Mouse (Mus musculus) embryonic facial prominence, embryonic 13.5 days (tissue): Measurements from ENCODE around the gene Spc24. TPM values are rescaled to one million over a fixed set of nuclear protein-coding genes. Genes with fewer than 3 reads are reported as not detected.

Experiments used
- ATAC-seq: fragments of 200-750 bp; cut with Nextera tagmentation; 2 replicates; pipeline ENCODE4 v1.8.0; 2017; ENCODE audit warnings: low read depth; ENCODE audit not compliant: insufficient number of reproducible peaks, insufficient read depth, low FRiP score, low TSS enrichment
- H3K27ac ChIP-seq: fragments of 300-500 bp; sonication (generic); 2 replicates; pipeline ENCODE4 v1.5.1; 2015; ENCODE audit warnings: moderate library complexity, mild to moderate bottlenecking, inconsistent platforms
- H3K27me3 ChIP-seq: fragments of 300-500 bp; sonication (generic); 2 replicates; pipeline ENCODE4 v1.6.1; 2015; ENCODE audit warnings: mild to moderate bottlenecking, inconsistent platforms
- H3K36me3 ChIP-seq: fragments of 300-500 bp; sonication (generic); 2 replicates; pipeline ENCODE4 v1.6.1; 2015; ENCODE audit warnings: mild to moderate bottlenecking, inconsistent platforms
- H3K4me1 ChIP-seq: fragments of 300-500 bp; sonication (generic); 2 replicates; pipeline ENCODE4 v1.6.1; 2015; ENCODE audit warnings: inconsistent platforms
- H3K4me2 ChIP-seq: fragments of 300-500 bp; sonication (generic); 2 replicates; pipeline ENCODE4 v1.6.1; 2015; ENCODE audit warnings: moderate library complexity, mild to moderate bottlenecking, inconsistent platforms
- H3K4me3 ChIP-seq: fragments of 300-500 bp; sonication (generic); 2 replicates; pipeline ENCODE4 v1.5.1; 2015; ENCODE audit warnings: mild to moderate bottlenecking, inconsistent platforms
- H3K9ac ChIP-seq: fragments of 300-500 bp; sonication (generic); 2 replicates; pipeline ENCODE4 v1.6.1; 2015; ENCODE audit warnings: mild to moderate bottlenecking, inconsistent platforms
- H3K9me3 ChIP-seq: fragments of 300-500 bp; sonication (generic); 2 replicates; pipeline ENCODE4 v1.6.1; 2016; ENCODE audit warnings: inconsistent platforms
- WGBS: fragments of 180-500 bp; shearing (Covaris S2); methylation state at CpG from one replicate; pipeline ENCODE4 v1.1.7; 2015; ENCODE audit warnings: mixed read lengths; 5-methylcytosine and 5-hydroxymethylcytosine counted together
- polyA plus RNA-seq: library from polyadenylated mRNA; unstranded; fragments of >200 nt; fragmentation: Nextera tagmentation; extraction: Ambion mirVana; gene quantifications from 2 replicates; pipeline ENCODE4 v1.2.1, GENCODE M21; 2015

Spc24 gene
- polyA plus RNA-seq, 1 experiment from 2014 or later = 111 TPM

DNA sequence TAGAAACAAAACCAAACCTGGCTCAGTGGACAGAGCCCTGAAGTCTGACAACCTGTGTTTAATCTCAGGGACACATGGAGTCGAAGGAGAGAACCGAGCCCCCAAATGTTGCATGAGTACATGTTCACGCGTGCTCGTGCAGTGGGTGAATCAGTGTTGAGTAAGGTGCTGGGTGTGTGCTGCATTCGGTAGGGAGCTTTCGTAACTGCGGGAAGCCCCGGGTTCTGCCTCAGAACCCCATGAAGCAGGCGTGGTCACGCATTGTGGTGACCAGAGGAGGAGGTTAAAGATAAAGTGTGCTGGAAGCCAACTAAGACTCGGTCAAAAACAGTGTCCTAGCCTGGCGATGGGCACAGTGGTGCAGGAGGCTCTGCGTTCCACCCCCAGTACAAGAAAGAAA lies 19.7 kb downstream of the Spc24 start:
- no peaks in the 10 kb centered on the region for H3K27me3 ChIP-seq
- no peak overlapping the region for H3K27ac ChIP-seq
- 95% methylated on average over 14 of the region's 14 CpGs for WGBS
- ATAC-seq = no peak
- H3K9me3 ChIP-seq = no peaks in the 10 kb centered on the region
- peaks cover 93% of the 10 kb centered on the region for H3K36me3 ChIP-seq
- H3K4me2 ChIP-seq = no peak overlapping the region
- no peak overlapping the region for H3K4me3 ChIP-seq
- H3K9ac ChIP-seq = no peak overlapping the region
- no peaks in the 10 kb centered on the region for H3K4me1 ChIP-seq

DNA sequence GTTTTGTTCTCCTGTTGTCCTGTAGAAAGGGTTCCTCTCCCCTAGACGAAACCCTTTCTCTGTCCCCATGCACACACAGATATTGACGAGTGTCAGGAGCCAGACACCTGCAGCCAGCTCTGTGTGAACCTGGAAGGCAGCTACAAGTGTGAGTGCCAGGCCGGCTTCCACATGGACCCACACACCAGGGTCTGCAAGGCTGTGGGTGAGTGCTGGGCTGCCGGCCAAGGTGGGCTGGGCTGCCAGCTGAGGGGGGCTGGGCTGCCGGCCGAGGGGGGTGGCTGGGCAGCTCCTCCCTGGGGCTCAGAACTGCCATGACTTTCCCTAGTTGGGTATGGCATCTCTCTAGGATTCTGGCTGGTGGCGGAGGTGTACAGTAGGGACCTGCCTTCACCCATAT lies 21.3 kb downstream of the Spc24 start:
- Histone ChIP-seq H3K36me3 (peaks cover 93% of the 10 kb centered on the region), H3K4me1 (no peaks in the 10 kb centered on the region), H3K27ac (no peak overlapping the region), H3K9ac (no peak overlapping the region), H3K4me2 (no peak overlapping the region), H3K27me3 (no peaks in the 10 kb centered on the region), H3K4me3 (no peak overlapping the region), H3K9me3 (no peaks in the 10 kb centered on the region)
- 89% methylated on average over 7 of the region's 7 CpGs for WGBS
- no peak for ATAC-seq

- Histone ChIP-seq H3K4me1 (no peaks in the 10 kb centered on the region), H3K36me3 (peaks cover 97% of the 10 kb centered on the region), H3K27ac (no peak overlapping the region), H3K27me3 (no peaks in the 10 kb centered on the region), H3K9ac (no peak overlapping the region), H3K4me2 (no peak overlapping the region), H3K9me3 (no peaks in the 10 kb centered on the region), H3K4me3 (no peak overlapping the region)
- ATAC-seq = no peak
- 91% methylated on average over 10 of the region's 10 CpGs for WGBS
These were observed 22.9 kb downstream of the Spc24 start for GRCm38 (mm10) chr9:21737188-21737587.

DNA sequence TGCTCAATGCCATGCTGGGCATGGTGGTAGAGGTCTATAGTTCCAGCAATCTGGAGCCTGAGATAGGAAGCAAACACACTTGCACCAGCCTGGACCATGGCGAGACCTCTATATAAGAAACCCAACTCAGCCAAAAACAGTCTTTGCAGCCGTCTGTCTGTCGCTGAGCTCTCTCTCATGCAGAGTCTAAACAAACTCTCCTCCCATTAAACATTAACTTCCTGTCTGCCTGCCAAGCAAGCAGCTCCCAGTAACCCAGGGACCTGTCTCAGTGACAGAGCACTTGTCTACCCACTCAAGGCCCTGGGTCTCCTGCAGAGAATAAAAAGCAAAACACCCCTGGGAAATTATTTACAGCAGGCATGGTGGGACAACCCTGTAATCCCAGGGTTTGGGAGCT lies 23.5 kb downstream of the Spc24 start:
- H3K27me3 ChIP-seq = no peaks in the 10 kb centered on the region
- no peaks in the 10 kb centered on the region for H3K9me3 ChIP-seq
- no peak overlapping the region for H3K27ac ChIP-seq
- WGBS = 94% methylated on average over 3 of the region's 3 CpGs
- ATAC-seq = no peak
- no peaks in the 10 kb centered on the region for H3K4me1 ChIP-seq
- no peak overlapping the region for H3K4me3 ChIP-seq
- no peak overlapping the region for H3K9ac ChIP-seq
- no peak overlapping the region for H3K4me2 ChIP-seq
- H3K36me3 ChIP-seq = peaks cover 97% of the 10 kb centered on the region

- H3K27ac ChIP-seq = no peak overlapping the region
- no peaks in the 10 kb centered on the region for H3K9me3 ChIP-seq
- no peak overlapping the region for H3K4me2 ChIP-seq
- no peaks in the 10 kb centered on the region for H3K4me1 ChIP-seq
- WGBS = 93% methylated on average over 14 of the region's 14 CpGs
- no peak overlapping the region for H3K4me3 ChIP-seq
- no peaks in the 10 kb centered on the region for H3K27me3 ChIP-seq
- H3K36me3 ChIP-seq = peaks cover 95% of the 10 kb centered on the region
- no peak overlapping the region for H3K9ac ChIP-seq
- no peak for ATAC-seq
These were observed 25.0 kb downstream of the Spc24 start for GRCm38 (mm10) chr9:21735126-21735525.

DNA sequence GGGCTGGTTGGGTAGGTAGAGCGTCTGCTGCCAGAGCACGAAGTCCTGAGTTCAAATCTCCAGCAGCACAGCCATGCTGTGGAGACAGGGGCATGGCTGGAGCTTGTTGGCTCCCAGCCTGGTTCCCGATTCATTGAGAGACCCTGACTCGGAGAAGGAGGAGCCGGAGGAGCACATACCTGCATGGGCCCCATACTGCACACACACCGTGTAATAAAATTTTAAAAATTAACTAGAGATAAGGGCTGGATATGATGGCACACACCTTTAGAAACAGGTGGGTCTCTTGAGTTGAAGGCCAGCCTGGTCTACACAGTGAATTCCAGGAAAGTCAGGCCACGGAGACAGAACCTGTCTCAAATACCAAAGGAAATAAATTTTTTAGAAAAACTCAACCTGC lies 26.1 kb downstream of the Spc24 start:
- H3K27ac ChIP-seq = no peak overlapping the region
- H3K27me3 ChIP-seq = no peaks in the 10 kb centered on the region
- no peak overlapping the region for H3K4me3 ChIP-seq
- ATAC-seq = no peak
- no peak overlapping the region for H3K9ac ChIP-seq
- no peaks in the 10 kb centered on the region for H3K9me3 ChIP-seq
- WGBS = 94% methylated on average over 7 of the region's 7 CpGs
- peaks cover 6% of the 10 kb centered on the region for H3K4me1 ChIP-seq
- H3K4me2 ChIP-seq = no peak overlapping the region
- peaks cover 91% of the 10 kb centered on the region for H3K36me3 ChIP-seq

DNA sequence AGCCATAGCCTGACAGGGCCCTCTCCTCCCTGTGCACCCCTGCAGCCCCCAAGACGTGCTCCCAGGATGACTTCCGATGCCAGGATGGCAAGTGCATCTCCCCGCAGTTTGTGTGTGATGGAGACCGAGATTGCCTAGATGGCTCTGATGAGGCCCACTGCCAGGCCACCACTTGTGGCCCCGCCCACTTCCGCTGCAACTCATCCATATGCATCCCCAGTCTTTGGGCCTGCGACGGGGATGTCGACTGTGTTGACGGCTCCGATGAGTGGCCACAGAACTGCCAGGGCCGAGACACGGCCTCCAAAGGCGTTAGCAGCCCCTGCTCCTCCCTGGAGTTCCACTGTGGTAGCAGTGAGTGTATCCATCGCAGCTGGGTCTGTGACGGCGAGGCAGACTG lies 26.7 kb downstream of the Spc24 start:
- 96% methylated on average over 17 of the region's 17 CpGs for WGBS
- peaks cover 89% of the 10 kb centered on the region for H3K36me3 ChIP-seq
- no peak for ATAC-seq

GRCm38 (mm10) chr9:21732288-21732687 lies 27.8 kb downstream of the Spc24 start:
- H3K36me3 ChIP-seq = peaks cover 87% of the 10 kb centered on the region
- H3K27me3 ChIP-seq = no peaks in the 10 kb centered on the region
- WGBS = 97% methylated on average over 9 of the region's 9 CpGs
- H3K9ac ChIP-seq = no peak overlapping the region
- H3K4me3 ChIP-seq = no peak overlapping the region
- peaks cover 14% of the 10 kb centered on the region for H3K4me1 ChIP-seq
- ATAC-seq = no peak
- H3K9me3 ChIP-seq = no peaks in the 10 kb centered on the region
- no peak overlapping the region for H3K27ac ChIP-seq
- H3K4me2 ChIP-seq = no peak overlapping the region

More for the DNA sequence above, 26.7 kb downstream of the Spc24 start:
- Histone ChIP-seq H3K4me1 (peaks cover 9% of the 10 kb centered on the region), H3K27me3 (no peaks in the 10 kb centered on the region), H3K4me2 (no peak overlapping the region), H3K27ac (no peak overlapping the region), H3K9ac (no peak overlapping the region), H3K9me3 (no peaks in the 10 kb centered on the region), H3K4me3 (no peak overlapping the region)

DNA sequence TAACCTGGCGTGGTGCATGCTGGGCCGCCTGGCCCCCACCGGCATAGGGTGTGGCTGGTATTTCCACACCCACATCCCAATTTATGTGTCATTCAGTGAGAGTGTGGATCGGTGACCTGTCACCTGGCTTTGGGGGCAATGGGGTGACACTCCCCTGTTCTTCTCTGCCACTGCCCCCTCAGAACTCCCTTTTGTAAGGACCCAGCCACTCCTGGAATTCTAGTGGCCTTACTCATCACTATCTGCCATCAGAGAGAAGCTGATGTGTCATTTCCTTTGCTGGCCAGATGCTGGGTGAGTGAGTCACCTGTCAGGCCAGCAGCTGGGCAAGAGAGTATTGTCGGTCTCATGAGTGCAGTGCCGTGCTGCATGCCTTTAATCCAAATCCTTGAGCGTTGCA lies 30.8 kb downstream of the Spc24 start:
- 83% methylated on average over 7 of the region's 7 CpGs for WGBS
- Histone ChIP-seq H3K4me1 (peaks cover 36% of the 10 kb centered on the region), H3K9me3 (no peaks in the 10 kb centered on the region), H3K9ac (no peak overlapping the region), H3K4me3 (no peak overlapping the region), H3K27ac (no peak overlapping the region), H3K4me2 (no peak overlapping the region), H3K36me3 (peaks cover 76% of the 10 kb centered on the region), H3K27me3 (no peaks in the 10 kb centered on the region)
- no peak for ATAC-seq

DNA sequence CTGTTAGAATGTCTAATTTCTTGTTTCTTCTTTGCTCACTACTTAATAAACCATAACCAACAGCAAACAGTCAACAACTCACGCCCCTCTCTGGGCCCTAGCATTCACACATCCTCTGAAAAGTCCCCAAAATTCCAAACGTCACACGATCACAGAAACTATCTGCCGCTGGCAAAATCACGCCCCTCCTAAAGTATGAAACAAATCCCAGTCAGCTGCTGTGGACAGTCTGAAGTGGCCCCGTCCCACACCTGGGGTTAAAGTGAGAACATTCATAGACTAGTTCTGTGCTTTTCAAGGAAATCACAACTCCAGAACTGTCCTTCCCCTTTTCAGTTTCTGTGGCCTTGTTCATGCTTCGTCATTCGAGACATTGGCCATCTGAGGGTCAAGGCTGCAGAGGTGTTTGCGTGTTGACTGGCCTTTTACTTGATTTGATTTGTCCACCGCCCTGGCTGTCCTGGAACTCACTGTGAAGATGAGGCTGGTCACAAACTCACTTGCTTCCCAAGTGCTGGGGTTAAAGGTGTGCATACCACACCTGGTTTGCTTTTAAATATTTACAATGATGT lies 31.8 kb downstream of the Spc24 start:
- peaks cover 66% of the 10 kb centered on the region for H3K36me3 ChIP-seq
- H3K4me1 ChIP-seq = peaks cover 36% of the 10 kb centered on the region
- ATAC-seq = no peak
- no peak overlapping the region for H3K4me2 ChIP-seq
- no peak overlapping the region for H3K9ac ChIP-seq
- H3K4me3 ChIP-seq = no peak overlapping the region
- 83% methylated on average over 10 of the region's 10 CpGs for WGBS
- no peaks in the 10 kb centered on the region for H3K9me3 ChIP-seq
- H3K27me3 ChIP-seq = no peaks in the 10 kb centered on the region
- H3K27ac ChIP-seq = no peak overlapping the region

DNA sequence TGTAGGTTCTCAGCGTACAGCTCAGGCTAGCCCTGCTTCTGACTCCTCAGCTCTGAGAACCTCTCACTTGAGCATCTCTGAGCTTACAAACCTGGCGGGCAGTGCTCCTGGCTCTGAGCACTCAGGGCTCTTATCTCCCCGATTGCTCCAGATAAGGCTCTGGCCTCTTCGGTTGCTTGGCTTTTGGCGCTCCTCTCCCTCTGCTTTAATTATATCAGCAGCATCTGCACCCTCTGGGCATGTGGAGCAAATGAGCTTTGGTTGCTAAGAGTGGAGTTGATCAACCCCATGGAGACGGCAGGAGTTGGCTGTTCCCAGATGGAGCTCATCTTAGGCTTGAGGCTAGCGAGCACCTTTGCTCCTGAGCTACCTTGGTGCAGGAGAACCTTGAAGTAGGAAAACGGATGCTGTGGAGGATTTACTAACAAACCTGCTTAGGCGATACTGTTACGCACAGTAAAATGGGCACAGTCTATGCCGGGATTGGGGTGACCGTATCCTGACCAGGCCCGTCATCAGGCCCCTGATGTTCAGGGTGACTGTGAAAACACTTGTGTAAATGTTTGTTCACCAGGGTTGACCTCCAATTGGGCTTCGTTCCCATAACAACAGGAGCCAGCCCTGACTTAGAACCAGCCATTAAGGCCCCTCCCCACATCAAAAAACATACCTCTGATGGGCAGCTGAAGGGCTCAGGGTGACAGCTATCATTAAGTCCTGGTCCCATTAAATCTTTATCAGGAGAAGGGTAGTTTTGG lies 33.7 kb downstream of the Spc24 start:
- peaks cover 36% of the 10 kb centered on the region for H3K4me1 ChIP-seq
- no peaks in the 10 kb centered on the region for H3K27me3 ChIP-seq
- H3K36me3 ChIP-seq = peaks cover 47% of the 10 kb centered on the region
- H3K4me3 ChIP-seq = no peak overlapping the region
- H3K4me2 ChIP-seq = peak overlapping the region; percentile 81
- WGBS = 78% methylated on average over 14 of the region's 14 CpGs
- peak overlapping the region; percentile 57; the same call in 1 of the 2 replicates for H3K9ac ChIP-seq
- H3K9me3 ChIP-seq = no peaks in the 10 kb centered on the region
- 0 out of 2 replicates have a peak overlapping the region, but pooled peaks have one; percentile 3 for H3K27ac ChIP-seq
- no peak for ATAC-seq
